Mouse (Mus musculus) embryonic facial prominence, embryonic 15.5 days (tissue): ENCODE data around the gene 1110059G10Rik. TPM values are rescaled to one million over a fixed set of nuclear protein-coding genes. Genes with fewer than 3 reads are reported as not detected.

Experiments used
- ATAC-seq: fragments of 200-750 bp; cut with Nextera tagmentation; 2 replicates; pipeline ENCODE4 v1.8.0; 2017; ENCODE audit warnings: low read depth, moderate TSS enrichment; ENCODE audit not compliant: insufficient number of reproducible peaks, low FRiP score, low TSS enrichment
- H3K27ac ChIP-seq: fragments of 300-500 bp; sonication (generic); replicated peaks from 2 replicates; pipeline ENCODE4 v1.5.1; 2015; ENCODE audit warnings: mild to moderate bottlenecking, inconsistent platforms
- H3K27me3 ChIP-seq: fragments of 300-500 bp; sonication (generic); 2 replicates; pipeline ENCODE4 v1.6.1; 2015; ENCODE audit warnings: inconsistent platforms
- H3K36me3 ChIP-seq: fragments of 300-500 bp; sonication (generic); 2 replicates; pipeline ENCODE4 v1.6.1; 2015; ENCODE audit warnings: mild to moderate bottlenecking, inconsistent platforms
- H3K4me1 ChIP-seq: fragments of 300-500 bp; sonication (generic); 2 replicates; pipeline ENCODE4 v1.6.1; 2015; ENCODE audit warnings: inconsistent platforms
- H3K4me2 ChIP-seq: fragments of 300-500 bp; sonication (generic); replicated peaks from 2 replicates; pipeline ENCODE4 v1.6.1; 2015; ENCODE audit warnings: mild to moderate bottlenecking, inconsistent platforms
- H3K4me3 ChIP-seq: fragments of 300-500 bp; sonication (generic); replicated peaks from 2 replicates; pipeline ENCODE4 v1.5.1; 2015; ENCODE audit warnings: mild to moderate bottlenecking, inconsistent platforms
- H3K9ac ChIP-seq: fragments of 300-500 bp; sonication (generic); 2 replicates; pipeline ENCODE4 v1.6.1; 2015; ENCODE audit warnings: inconsistent platforms
- H3K9me3 ChIP-seq: fragments of 300-500 bp; sonication (generic); replicated peaks from 2 replicates; pipeline ENCODE4 v1.6.1; 2016; ENCODE audit warnings: inconsistent platforms
- WGBS: fragments of 180-500 bp; shearing (Covaris S2); methylation state at CpG from one replicate; pipeline ENCODE4 v1.1.7; 2015; 5-methylcytosine and 5-hydroxymethylcytosine counted together
- polyA plus RNA-seq: library from polyadenylated mRNA; unstranded; fragments of >200 nt; fragmentation: Nextera tagmentation; extraction: Ambion mirVana; gene quantifications from 2 replicates; pipeline ENCODE4 v1.2.1, GENCODE M21; 2015

The 1110059G10Rik gene
- polyA plus RNA-seq, result 28.1 and 29.2 TPM in 2 replicates

DNA sequence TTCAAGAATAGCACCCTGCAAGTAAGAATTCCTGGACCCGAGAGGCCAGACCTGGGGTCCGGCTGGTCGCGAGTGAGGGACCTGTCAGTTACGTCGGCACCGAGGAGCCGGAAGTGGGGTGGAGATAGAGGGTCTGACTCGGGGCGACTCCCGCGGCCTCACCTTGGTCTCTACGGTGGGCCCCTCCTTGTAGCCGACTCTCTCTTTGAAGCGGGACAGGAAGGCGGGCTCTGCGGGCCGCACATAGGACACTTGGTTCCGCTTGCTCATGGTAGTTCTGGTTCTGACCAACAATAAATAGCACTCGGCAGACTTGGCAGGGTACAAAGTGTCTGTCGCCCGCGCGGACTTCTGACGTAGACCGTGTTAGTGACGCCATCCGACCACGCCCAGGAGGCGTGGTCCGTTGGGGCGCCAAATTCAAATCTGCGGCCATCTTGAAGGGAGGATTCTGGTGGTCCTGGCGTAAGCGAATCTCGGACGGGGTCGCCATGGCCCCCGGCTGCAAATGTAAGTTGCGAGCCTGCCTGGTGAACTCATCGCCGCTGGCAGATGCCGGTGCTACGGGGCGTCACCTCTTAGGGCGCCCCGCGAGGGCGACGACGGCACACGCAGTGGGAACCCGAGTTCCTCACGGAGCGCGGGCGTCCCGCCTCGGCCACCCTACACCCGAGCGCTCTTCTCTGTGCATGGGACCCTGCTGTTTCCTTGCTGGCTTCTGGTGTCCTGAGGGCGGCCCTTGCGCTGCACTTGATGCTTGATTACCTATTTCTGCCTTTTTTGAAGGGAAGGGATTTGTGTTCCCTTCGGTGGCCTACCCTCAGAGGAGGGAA is at the start of gene 1110059G10Rik, which contains the start of gene Kif15:
1110059G10Rik (minus strand) TSS at position 358 of the 833 bp plus-strand sequence.
Kif15 (plus strand) TSS at position 404 of the 833 bp plus-strand sequence.
- peak within 1 kb of the TSS; percentile 79 for H3K4me2 ChIP-seq
- peak within 1 kb of the TSS; percentile 48 for H3K9ac ChIP-seq
- peak; percentile 94 for ATAC-seq
- H3K4me1 ChIP-seq, result peaks cover 8% of the 10 kb centered on the region; the same call in 1 of the 2 replicates
- H3K9me3 ChIP-seq, result no peaks in the 10 kb centered on the region
- H3K27ac ChIP-seq, result peak within 1 kb of the TSS; percentile 76
- under 1% methylated on average over 64 of the region's 64 CpGs for WGBS
- no peaks in the 10 kb centered on the region for H3K27me3 ChIP-seq
- H3K4me3 ChIP-seq, result peak within 1 kb of the TSS; percentile 89
- peaks cover 13% of the 10 kb centered on the region for H3K36me3 ChIP-seq

DNA sequence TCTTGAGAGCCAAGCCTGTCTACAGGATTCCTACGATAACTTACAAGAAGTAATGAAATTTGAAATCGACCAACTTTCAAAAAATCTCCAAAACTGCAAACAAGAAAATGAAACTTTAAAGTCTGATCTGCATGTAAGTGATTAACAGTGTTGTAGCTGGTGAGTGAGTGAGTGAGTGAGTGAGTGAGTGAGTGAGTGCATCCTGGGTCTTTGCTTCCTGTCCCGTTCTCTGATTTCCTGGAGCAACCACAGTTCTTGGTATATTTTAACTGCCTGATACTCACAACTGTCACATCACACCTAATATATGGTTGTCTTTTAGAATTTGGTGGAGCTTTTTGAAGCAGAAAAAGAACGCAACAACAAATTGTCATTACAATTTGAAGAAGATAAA is 48.4 kb upstream of the 1110059G10Rik start:
- 97% methylated on average over 4 of the region's 4 CpGs for WGBS
- H3K4me2 ChIP-seq, result no peak overlapping the region
- H3K4me3 ChIP-seq, result no peak overlapping the region
- H3K9me3 ChIP-seq, result no peaks in the 10 kb centered on the region
- H3K27me3 ChIP-seq, result no peaks in the 10 kb centered on the region
- no peak overlapping the region for H3K27ac ChIP-seq
- H3K4me1 ChIP-seq, result no peaks in the 10 kb centered on the region
- ATAC-seq, result no peak
- no peak overlapping the region for H3K9ac ChIP-seq
- H3K36me3 ChIP-seq, result peaks cover 57% of the 10 kb centered on the region

DNA sequence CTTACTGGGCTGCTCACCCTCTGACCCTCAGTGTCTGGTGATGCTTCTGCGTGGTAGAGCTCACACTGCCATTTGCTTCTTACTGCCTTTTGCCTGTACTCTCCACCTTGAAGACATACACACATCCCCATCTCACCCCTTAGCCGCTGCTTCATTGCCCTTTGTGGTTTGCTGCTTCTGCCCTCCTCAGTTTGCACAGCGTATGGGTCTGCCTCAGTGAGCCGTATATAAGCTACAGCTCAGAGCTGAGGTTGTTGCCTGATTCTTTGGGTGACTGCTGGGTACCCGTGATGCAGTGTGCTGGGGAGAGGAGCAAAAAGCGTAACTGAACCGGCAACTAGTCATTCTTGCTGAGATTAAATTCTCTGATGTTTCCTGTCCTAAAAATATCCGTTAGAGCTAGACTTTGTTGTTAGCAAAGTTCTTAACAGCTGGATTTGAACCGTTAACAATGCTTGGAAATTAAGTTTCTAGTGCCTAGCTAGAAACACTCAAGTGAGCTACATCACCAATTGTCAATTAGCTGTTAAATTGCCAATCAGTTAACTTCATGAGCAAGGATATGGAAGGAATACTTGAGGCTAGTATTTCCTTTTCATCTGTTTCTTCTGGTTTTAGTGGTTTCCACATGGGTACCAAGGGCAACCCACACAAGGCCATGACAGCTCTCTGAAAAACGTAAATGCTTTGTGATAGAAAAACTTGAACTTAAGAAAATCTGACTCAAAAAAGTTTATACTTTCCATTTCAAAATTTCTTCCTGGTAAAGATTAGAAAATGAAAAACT is 47.8 kb upstream of the 1110059G10Rik start:
- H3K4me1 ChIP-seq, result no peaks in the 10 kb centered on the region
- WGBS, result 91% methylated on average over 10 of the region's 10 CpGs
- no peaks in the 10 kb centered on the region for H3K27me3 ChIP-seq
- no peak overlapping the region for H3K9ac ChIP-seq
- H3K27ac ChIP-seq, result no peak overlapping the region
- H3K4me3 ChIP-seq, result no peak overlapping the region
- H3K4me2 ChIP-seq, result no peak overlapping the region
- no peak for ATAC-seq
- H3K36me3 ChIP-seq, result peaks cover 56% of the 10 kb centered on the region
- no peaks in the 10 kb centered on the region for H3K9me3 ChIP-seq

DNA sequence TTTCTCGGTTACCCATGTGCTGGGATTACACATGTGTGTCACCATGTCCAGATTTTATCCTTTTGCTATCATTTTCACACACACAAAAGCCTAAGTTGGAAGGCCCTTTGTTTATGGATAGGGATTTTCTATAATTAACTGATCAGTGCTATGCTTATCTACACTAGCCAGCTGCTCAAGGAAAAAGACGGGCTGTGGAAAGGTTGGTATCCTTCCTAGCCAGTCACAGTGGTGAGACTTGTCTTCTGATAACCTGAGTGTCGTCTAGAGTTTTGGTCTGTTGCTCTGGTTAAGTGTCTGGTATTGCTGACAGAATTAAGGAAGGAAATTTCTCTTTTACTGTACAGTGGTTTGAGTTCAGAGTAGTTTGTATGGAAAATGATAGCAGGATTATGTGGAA is 21.9 kb downstream of the 1110059G10Rik start:
- Histone ChIP-seq H3K9me3 (0 out of 2 replicates have a peak, but pooled peaks cover 7% of the 10 kb centered on the region), H3K4me1 (0 out of 2 replicates have a peak, but pooled peaks cover under 1% of the 10 kb centered on the region), H3K27me3 (no peaks in the 10 kb centered on the region), H3K4me2 (no peak overlapping the region), H3K27ac (no peak overlapping the region), H3K4me3 (no peak overlapping the region), H3K36me3 (peaks cover 72% of the 10 kb centered on the region), H3K9ac (no peak overlapping the region)
- WGBS, result 92% methylated on average over 3 of the region's 3 CpGs
- no peak for ATAC-seq

DNA sequence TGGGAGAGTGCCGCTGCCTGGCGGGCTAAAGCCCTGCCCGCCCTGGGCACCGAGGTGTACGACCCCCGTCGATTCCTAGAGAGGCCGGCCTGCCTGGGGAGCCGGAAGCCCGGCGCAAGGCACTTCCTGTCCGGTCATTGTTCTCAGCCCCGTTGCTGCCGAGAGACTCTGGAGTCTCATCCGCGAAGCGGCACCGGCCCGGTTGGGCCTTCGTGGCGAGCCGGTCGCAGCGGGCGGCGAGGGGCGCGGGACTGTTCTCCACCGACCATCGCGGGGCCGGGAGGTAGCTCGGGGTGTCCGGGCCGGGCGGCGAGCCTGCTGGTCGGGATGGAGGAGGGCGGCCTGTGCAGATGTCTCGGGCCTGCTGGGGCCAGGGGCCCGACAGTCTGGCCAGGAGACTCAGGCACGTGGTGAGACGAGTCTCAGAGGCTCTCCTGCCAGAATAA is 27.8 kb downstream of the 1110059G10Rik start, which contains the start of gene Zfp105:
Zfp105 (plus strand) TSS at position 137 of the 446 bp plus-strand sequence.
- H3K9ac ChIP-seq, result peak within 1 kb of the TSS; percentile 81
- H3K4me2 ChIP-seq, result peak within 1 kb of the TSS; percentile 67
- ATAC-seq, result peak; percentile 93
- peak within 1 kb of the TSS; percentile 77 for H3K4me3 ChIP-seq
- H3K27ac ChIP-seq, result peak within 1 kb of the TSS; percentile 75
- H3K36me3 ChIP-seq, result peaks cover 32% of the 10 kb centered on the region
- no peaks in the 10 kb centered on the region for H3K9me3 ChIP-seq
- WGBS, result under 1% methylated on average over 43 of the region's 43 CpGs
- 0 out of 2 replicates have a peak, but pooled peaks cover 4% of the 10 kb centered on the region for H3K4me1 ChIP-seq
- no peaks in the 10 kb centered on the region; the same call in 1 of the 2 replicates for H3K27me3 ChIP-seq

DNA sequence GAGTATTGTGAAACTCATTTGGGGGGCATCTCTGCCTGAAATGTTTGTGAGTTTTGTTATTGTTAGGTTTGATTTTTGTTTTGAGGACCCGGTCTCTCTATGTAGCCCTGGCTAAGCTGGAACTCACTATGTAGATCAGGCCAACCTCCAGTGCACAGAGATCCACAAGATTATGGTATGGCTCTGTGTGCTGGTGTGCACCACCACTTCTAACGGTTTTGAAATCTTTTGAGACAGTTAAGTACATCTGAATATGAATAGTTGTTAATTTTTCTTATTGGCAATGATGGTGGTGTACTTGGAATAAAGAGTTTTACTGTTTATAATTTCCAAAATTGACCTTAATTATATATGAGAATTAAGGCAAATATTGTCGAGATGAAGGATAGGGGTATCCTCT is 28.4 kb downstream of the 1110059G10Rik start:
- Histone ChIP-seq H3K27me3 (peaks cover 2% of the 10 kb centered on the region; the same call in 1 of the 2 replicates), H3K4me3 (peak overlapping the region; percentile 77), H3K27ac (no peak overlapping the region), H3K9ac (peak overlapping the region; percentile 81), H3K36me3 (peaks cover 27% of the 10 kb centered on the region), H3K4me2 (peak overlapping the region; percentile 67), H3K9me3 (no peaks in the 10 kb centered on the region), H3K4me1 (0 out of 2 replicates have a peak, but pooled peaks cover 4% of the 10 kb centered on the region)
- ATAC-seq, result no peak
- WGBS, result 23% methylated on average over 3 of the region's 3 CpGs

DNA sequence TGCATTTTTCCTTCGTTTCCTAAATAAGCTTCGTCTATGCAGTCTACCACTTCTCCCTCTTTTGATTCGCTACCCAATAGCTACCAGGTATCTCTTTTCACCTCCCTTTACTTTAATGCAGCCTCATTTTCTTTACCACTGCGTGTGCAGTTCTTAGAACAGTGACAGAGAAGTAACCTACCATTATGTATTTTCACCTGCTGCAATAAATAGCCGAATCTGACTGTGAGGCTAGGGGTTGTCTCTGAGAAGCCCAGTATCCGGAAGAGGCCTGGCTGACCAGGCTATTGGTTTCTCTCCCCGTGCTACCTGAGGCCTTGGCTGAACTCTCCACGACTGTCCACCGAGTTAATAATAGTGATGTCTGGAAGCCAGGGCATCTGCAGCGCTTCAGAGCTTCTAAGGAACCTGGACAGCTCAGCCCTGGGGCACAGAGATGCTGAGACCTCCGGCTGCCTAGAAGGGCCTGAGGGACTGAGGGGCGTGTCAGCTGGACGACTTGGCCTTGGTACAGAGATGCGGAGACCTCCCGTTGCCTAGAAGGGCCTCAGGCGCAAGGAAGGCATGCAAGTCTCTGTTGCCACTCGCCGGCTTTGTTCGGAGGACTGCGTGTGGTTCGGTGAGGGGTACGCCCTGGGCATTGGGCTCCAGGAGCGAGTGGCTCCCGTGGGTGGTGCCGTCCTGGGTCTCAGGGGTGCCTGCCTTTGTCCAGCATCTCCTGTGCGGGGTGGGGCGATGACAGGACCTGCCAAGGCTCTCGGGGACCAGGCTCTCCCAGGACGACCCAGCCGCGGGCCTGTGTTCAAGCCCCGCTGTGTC is 47.9 kb downstream of the 1110059G10Rik start:
- no peaks in the 10 kb centered on the region for H3K27me3 ChIP-seq
- H3K4me1 ChIP-seq, result peaks cover 7% of the 10 kb centered on the region; the same call in 1 of the 2 replicates
- peak; percentile 79 for ATAC-seq
- 10% methylated on average over 32 of the region's 32 CpGs for WGBS
- H3K27ac ChIP-seq, result no peak overlapping the region
- no peaks in the 10 kb centered on the region for H3K36me3 ChIP-seq
- peak overlapping the region; percentile 52 for H3K4me3 ChIP-seq
- H3K4me2 ChIP-seq, result peak overlapping the region; percentile 64
- H3K9ac ChIP-seq, result peak overlapping the region; percentile 39
- no peaks in the 10 kb centered on the region for H3K9me3 ChIP-seq

DNA sequence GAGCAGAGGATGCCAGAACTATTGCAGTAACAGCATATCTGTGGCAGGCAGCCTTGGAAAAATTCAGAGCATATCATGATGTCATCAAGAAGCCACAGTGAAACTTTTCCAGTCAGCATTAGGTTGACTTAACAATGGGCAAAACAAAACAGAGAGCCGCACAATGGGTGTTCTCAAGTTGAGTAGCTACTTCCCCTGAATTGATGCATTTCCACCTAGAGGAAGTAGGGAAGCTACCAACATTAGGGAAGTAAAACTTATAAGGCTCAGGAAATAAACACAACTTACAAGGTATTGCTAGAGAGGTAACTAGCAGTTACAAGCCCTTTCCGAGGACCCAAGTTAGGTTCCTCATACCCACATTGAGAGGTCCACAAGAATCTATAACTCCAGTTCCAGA is 49.8 kb downstream of the 1110059G10Rik start:
- Histone ChIP-seq H3K27me3 (no peaks in the 10 kb centered on the region), H3K9me3 (peaks cover under 1% of the 10 kb centered on the region; the same call in 1 of the 2 replicates), H3K9ac (no peak overlapping the region), H3K4me1 (peaks cover 7% of the 10 kb centered on the region; the same call in 1 of the 2 replicates), H3K27ac (no peak overlapping the region), H3K4me2 (no peak overlapping the region), H3K36me3 (peaks cover 5% of the 10 kb centered on the region), H3K4me3 (no peak overlapping the region)
- ATAC-seq, result no peak
- 92% methylated on average over 2 of the region's 2 CpGs for WGBS
